Mouse (Mus musculus): ENCODE measurements around the gene Cd69.
A peak's percentile ranks its signal among the peaks of the same experiment; 100 is the strongest.

Gene Cd69

DNA sequence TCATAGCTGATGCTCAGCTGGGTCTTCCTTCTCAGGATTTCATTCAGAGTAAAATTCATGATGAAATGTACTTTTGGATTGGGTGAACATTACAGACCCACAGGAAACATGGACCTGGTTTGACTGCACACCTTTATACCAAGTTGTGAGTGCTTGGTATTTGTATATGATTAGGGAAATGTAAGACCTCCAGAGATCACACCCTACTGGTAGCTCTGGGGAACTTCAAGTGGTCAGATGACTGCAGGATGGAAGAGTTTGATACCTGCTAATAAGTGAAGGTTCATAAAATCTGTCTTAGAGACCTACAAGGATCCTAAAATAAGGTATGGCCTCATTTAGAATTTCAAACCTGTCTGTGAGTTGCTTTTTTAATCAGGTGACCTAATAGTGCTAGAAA is 27.0 kb downstream of the Cd69 start:
- no peak for DNase-seq (ENCODE audit: low spot score in 2 of 2)

DNA sequence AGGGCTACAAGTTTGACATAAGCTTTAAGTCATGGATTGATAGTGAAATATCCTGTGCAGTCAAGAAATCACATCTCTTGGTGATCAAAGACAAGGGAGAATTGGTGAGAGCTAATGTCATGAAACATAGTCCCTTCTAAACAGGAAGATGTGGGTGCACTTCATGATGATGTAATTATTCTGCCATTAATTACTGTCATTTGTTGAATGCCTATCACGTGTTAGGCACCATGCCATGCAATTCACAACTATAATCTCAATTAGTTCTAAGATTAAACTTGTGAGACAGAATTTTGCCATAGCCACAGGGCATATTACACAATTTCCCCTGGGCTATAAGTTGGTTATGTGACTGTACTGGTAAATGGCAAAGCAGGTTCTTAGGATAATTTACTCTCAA is 28.2 kb downstream of the Cd69 start:
- DNase-seq (ENCODE audit: low spot score in 2 of 2): no peak

DNA sequence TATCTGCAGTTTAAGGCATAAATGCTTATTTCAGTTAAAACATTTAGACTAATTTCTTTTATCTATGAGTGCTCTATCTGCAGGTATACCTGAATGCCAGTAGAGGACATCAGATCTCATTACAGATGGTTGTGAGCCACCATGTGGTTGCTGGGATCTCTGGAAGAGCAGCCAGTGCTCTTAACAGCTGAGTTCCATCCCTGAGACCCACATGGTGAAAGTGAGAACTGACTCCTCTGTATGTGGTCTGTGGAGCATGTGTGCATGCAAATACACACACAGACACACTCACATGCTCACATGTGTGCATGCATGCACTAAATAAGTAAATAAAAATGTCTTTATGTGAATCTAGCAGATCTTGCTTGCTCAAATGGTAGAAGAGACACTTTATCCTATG is 29.4 kb downstream of the Cd69 start:
- DNase-seq (ENCODE audit: low spot score in 2 of 2): no peak

DNA sequence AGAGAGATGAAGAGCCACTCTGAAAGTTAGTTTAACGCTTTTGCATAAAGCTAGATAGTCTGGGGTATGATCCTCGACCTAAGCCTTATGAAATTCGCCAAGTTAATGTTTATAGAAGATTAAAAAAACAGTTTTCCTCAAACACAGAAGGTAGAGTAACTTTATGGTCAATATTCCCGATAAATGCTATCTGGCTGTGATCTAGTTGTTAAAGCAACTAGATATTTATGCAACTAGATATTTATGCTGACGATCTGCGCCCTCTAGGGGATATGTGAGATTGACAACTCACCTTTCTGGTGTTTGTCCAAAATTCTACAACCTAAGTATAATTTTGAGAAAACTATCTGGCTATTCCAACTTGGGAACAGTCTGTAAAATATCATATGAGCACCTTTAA is 33.3 kb downstream of the Cd69 start:
- no peak for DNase-seq (ENCODE audit: low spot score in 2 of 2)

DNA sequence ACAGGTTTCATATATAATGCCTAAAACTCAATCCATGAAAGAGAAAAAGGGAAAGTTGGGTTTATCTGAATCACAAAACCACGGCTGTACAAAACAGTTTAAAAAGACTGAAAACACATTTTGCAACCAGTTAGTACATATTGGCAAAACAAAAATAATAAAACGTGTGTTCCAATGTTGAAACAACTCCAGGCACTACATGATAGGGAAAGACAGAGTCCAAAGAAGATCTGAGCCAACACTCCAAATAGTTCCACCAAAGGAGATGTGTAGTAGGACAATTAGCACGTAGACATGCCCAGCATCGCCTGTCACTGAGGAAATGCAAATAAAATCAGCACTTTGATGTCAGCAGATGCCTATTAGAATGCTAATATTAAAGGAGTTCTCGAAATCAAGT is 33.8 kb downstream of the Cd69 start:
- DNase-seq (ENCODE audit: low spot score in 2 of 2): no peak

DNA sequence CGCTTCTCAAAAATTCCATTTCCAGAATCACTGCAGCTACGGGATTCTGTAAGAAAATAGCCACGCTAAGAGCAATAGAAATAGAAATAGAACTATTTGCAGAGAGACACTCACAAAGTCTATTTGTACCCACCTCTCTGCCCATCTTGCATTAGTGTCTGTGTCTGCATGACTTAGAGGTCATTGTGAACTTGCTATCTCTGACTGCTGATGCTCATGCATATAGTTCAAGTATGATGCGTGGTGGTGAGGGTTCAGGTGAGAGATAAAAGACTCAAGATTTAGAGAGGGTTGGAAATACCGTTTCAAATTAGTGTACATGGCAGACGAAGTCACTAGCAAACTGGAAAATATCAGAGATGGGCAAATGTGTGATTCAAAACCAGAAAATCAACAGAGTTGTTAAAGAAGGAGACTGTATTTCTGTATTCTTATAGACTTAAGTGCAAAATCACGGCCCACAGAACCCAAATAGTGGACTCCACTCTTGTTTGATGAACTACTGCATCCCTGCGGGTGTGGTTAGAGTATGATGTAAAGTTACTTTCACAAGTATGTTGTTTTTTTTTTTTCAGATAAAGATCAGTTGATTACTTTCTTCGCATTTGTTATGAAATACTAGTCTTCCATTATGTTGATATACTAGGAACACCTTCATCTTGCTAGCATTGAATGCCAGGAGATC is 35.5 kb downstream of the Cd69 start:
- DNase-seq (ENCODE audit: low spot score in 2 of 2): no peak

DNA sequence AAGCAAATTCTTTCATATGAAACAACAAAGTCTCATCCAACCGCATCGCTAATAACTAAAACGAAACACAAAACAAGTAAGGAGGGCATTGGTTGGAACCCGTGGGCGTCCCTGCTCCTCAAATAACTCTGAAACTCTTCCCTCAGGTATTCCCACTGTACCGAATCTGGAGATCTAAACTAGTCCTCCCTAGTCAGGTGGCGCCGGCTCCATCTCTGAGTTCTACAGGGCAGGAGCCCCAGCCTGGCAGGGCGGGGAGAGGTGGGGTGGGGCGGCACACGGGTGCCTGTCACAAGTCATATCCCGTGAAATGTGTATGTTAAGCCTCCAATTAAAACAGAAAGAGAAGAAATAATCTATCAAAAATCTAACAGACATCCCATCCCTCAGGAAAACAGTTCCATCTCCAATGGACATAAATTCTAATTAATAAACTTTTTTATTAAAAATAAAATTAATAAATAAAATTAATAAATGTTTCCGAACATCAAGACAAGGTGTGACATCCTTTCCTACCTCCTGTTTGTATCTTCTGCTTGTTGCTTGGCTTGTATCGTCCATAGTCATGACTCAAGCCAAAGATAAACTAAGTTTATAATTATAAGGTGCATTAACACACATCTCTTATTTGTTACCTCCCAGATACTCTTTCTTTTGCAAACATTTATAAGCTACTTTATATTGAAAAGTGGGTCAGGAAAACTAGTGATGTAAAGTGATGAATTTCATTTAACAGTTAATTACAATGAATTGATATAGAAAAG is 36.8 kb downstream of the Cd69 start:
- peak in 1 of 2 experiments; percentile 63 for DNase-seq (ENCODE audit: low spot score in 2 of 2)

DNA sequence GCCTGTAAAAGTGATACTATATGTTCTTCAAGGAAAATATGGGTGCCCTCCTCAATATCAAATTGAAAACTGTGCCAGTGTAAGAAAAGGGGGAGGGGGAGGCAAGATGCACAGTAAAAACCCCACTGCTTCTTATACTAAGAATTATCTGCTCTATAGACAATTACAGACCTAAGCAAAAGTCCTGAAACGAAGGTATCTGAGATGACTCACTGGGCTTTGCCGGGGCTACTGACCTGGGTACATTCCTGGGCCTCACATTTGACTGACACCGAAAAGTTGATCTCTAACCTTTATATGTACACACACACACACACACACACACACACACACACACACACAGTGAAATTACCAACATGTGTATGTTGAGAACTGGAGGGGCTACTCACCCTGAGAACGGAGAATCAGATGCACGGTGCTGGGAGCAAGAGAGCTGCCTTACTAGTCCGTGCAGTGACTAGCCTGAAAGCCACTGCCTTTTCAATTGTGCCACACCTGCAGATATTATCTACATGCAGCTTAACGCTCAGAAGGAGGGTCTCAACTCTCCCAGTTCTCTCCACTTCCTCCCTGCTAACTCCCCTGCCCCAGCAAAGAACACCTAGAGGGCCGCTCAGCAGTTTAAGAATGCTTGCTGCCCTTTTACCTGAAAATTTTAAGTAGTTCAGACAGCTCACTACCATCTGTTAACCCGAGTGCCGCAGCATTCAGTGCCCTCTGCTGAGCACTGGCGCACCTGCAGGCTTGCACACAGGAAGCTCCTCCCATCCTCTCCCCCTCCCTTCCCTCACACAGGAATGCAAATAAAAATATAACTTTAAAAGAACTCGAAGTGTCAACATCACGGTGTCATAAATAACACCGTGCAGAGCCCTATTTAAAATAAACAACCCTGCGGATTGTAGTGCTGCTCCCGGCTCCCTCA is 37.6 kb downstream of the Cd69 start:
- DNase-seq (ENCODE audit: low spot score in 2 of 2): peak; percentile 81 to 88

DNA sequence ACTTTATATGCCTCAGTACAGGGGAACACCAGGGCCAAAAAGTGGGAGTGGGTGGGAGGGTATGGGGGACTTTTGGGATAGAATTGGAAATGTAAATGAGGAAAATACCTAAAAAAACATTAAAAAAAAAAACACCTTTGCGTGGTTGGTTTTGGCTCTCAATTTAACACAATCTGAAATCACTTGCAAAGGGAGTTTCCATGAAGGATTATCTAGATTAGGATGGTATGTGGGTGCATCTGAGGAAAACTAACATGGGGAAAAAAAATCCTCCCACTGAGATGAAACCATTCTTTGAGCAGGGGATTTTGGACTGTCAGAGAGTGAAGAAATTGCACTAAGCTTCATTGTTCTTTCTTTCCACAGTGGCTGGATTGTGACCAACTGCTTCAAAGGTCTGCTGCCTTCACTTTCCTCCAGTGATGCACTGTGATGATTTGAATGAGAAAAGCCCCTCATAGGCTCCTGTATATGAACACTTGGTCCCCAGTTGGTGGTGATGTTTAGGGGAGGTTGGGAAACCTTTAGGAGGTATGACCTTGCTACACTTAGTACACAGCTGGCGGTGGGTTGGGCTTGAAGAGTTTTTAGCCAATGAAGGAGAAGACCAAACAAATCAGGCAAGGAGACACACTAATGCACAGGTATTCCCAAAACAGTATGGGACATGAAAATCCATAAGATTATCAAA is 38.4 kb downstream of the Cd69 start:
- no peak for DNase-seq (ENCODE audit: low spot score in 2 of 2)

DNA sequence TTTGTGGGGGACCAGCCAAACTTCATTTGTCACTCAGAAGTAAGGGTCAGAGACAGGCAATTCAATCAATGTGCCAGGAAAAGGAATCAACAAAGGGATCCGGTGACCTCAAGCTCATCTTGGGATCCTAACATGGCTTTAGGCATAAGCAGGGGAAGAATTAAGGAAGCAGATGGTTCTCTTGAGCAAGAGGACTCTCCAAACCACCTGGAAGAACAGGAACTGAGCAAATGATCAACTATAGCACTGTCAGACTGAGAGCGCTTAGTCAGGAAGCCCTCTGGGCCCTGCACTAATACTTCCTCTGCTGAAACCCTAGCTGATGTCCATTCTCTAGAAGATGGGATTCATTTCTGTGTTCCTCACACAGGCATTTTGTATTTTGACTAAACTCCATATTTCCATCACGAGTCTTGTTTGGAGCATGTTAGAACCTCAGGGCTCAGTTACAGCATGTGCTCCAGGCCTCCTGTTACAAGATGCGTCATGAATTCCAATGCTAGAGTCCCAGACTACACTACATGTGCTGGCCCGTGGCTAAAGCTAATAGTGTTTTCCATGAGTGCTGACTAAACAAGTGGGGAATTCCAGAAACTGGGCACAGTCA is 39.3 kb downstream of the Cd69 start:
- no peak for DNase-seq (ENCODE audit: low spot score in 2 of 2)

DNA sequence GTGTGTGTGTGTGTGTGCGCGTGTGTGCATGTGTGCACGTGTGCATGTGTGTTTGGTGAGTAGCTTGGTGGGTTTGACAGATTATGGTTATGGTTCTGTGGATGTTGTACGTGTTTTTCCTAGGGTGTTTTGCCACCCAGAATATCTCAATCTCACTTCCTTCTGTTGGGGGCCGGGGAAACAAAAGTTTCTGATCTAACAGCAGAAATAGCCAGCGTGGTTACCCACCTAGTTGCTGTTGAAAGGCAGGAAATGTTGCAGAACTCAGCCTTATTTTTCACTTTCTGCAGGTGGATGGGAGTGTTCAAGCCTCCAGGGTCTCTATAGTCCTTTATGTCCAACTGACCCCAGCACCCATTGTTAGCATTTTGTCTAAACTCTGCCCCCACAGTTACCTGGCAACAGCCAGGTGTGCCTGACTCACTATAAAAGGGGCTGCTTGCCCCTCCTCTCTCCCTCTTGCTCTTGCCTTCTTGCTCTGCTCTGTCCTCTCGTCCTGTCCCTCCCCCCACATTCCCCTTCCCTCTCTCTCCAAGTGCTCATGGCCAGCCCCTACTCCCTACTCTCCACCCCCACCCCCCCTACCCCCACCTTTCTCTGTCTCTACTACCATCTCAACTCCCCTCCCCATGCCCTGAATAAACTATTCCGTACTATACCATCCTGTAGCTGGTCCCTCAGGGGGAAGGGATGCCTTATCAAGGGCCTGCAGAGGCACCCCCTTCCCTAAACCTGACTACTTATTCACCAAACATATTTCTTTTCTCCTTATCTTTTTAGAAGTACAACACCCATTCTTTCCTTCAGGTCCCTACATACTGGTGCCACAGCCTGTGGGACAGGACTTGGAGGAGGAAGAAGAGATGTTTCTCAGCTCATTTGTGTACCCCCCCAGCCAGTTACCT is 40.5 kb downstream of the Cd69 start:
- no peak for DNase-seq (ENCODE audit: low spot score in 2 of 2)

DNA sequence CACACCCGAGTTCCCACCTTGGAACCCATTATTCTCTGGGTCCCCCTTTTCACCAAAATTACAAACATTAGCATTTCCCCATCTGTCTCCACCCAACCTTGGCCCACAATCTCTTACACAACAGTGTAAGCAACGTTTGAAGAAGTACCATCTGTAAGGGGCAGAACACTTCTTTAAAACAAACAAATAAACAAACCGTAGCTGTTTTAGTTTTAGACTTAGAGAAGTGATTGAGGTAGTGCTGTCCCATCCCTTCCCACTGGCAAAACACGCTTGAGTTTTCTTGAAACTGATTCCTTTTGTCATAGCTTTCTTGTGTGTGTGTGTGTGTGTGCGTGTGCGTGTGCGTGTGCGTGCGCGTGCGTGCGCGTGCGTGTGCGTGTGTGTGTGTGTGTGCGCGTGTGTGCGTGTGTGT is 41.3 kb downstream of the Cd69 start:
- DNase-seq (ENCODE audit: low spot score in 2 of 2): no peak

DNA sequence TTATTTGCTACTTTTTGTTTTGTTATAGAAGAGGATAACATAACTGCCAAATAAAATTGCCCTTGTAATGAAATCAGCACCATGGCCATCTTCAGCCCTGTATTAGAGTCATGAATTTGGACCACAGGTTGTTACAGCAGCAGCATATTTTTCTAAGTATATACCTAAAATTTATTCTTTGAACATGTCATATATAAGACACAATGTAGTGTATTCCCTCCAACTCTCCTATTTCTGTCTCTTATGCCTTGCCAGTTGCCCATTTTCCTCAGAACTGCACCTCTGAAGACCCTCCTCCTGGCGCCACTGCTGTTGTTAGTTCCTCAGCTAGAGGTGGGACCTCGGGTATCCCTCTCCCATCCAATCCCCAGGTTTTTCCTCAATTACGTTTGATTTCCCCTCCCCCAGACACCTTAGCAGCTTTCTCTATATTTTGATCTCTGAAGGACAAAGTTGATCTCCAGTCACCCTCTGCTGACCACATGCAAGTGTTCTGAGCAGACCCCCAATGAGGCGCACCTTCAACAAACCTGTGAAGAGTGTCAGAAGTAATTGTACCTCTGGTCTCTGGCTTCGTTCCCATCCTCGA is 41.8 kb downstream of the Cd69 start:
- DNase-seq (ENCODE audit: low spot score in 2 of 2): no peak

DNA sequence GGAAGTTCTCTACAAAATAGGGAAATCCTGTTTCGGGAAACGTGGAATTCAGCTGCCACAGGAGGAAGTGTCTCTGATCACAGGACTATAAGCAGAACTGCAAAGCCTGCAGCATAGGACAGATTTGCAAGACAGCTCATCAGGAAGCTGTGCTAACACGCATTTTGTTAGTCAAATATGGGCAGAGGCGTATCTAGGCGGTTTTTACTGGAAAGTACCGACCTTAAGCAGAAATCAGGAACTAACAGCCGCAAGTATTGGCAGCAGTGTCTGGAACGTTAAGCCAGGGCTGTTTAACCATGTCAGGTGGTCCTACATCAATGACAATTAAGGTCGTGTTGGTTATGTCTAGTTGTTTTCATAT is 42.4 kb downstream of the Cd69 start:
- DNase-seq (ENCODE audit: low spot score in 2 of 2): peak in 1 of 2 experiments; percentile 27

DNA sequence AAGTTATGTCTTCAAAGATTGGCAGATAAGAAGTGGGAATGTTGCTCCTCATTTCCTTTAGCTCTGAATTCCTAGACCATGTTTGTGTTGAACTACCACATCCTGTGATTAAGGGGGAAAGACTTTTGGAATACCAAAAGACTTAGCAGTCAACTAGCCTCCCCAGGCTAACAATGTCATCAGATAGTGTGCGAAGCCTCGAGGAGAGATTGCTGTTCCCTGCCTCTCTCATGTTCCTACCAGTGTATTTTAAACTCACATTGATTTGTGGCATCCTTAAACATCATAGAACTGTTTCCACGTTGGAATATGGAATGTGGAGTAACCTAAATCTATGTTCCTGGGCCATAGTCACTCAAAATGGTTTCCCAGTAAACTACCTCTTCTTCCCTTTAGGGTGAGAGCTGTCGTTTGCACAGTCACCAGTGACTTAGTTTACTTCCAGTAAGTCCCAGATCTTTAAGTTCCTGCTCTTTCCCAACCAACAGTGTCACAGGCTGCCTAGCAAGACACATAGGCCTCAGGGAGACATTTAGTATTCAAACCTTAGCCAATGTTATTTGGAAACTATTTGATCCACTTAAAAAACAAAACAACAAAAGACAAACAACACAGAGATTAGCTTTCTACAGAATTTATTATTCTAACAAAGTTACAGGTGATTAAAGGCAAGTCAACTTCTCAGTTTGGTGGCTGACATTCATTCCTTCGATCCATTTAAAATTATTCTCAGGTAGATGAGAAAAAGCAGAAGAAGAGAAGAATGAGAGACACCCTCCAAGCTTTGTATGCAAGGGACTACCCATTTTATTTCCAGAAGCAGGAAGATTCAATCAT is 43.0 kb downstream of the Cd69 start:
- DNase-seq (ENCODE audit: low spot score in 2 of 2): no peak

DNA sequence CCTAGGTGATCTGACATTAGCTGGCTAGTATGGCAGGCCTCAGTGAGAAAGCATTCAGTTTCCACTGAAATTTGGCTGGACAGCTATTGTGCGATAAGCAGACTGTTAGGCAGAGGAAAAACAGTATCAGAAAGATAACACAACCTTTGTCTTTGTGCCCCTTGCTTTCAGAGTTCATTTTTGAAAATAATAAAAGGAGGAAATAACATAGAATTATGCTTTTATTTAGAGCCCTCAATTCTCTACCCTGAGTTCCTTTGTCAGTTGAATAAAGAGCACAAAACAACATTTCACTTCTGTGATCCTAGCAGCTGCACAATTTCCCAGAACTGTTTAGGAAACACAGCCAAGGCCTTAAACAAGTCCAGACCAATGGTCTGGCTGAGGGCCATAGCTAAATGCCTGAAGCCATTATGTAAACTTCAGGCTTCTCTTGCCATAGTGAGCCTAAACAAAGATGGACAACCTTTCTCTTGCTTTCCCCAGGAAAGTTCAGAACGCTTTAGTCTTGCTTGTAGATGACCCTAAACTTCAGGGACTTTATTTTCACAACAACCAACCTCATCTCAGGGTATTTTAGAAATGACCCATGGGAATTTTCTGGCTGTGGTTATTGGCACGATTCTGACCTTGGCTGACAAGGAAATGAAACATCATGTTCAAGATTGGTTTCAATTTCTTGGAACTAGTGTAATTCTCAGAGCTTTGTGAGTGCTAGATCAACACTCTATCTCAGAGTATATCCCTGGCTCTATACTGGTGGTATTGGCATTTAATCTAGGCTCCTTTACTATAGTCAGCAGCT is 45.3 kb downstream of the Cd69 start:
- DNase-seq (ENCODE audit: low spot score in 2 of 2): peak; percentile 67 to 75

DNA sequence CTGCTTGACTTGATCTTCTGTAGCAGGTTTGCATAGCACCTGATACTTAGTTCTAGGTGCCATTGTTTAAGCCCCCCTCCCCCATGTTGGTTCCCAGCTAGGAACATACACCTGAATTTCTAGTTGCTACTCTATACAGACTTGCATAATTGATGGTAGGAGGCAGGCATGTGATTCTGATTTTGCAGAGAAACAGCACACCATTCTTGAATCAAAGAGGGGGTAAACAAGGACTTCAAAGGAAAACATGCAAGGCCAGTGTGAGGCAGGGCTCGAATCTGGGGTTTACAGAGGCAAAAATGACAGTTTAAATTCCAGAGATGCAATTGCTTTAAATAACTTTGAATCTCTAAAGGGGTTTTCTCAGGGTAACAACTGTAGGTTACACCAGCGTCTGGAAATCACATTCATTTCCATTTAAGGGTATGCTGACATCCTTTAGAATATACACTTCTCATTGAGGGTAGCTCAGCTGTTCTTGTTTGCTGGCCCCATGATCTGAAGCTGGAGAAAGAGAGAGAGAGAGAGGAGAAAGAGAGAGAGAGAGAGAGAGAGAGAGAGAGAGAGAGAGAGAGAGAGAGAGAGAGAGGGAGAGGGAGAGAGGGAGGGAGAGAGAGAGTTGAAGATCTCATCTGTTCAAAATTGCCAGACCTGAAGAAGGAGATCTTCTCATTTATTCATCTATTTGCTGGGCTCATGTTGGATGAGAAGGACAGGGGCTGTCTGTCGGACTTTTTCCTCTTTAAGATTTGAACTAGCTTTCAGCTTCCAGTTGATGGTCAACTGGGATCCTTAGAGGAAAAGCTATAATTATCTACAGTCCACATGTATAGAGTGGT is 46.1 kb downstream of the Cd69 start:
- no peak for DNase-seq (ENCODE audit: low spot score in 2 of 2)
